Mouse (Mus musculus) stomach, postnatal 0 days (tissue): ENCODE data around the gene Zdhhc22.

Experiments
- CTCF ChIP-seq: IDR thresholded peaks from 2 replicates; pipeline ENCODE4 v1.5.1; 2016; ENCODE audit warnings: antibody characterized with exemption, low read depth, mild to moderate bottlenecking, moderate library complexity
- EP300 ChIP-seq: optimal IDR thresholded peaks from 2 replicates; pipeline ENCODE3; 2016; ENCODE audit warnings: antibody characterized with exemption

DNA sequence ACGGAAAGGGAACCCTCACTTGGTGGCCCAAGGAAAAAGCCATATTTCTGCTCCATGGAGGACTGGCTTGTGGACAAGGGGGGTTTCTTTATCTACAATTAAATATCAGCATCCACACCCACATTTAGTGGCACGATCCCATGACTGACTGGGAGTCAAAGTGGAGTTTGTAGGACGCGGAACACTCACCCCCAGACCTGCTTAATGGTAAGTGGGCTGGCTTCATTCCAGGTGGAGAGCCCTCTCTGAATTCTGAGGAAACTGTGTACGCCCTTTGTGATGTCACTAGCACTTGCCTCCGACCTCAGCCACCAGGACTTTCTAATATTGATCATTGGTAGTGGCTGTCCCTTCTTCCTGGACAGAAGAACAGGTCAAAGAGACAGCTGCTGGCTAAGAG is 30.8 kb upstream of the Zdhhc22 start, which contains the start of gene Tmem63c:
- TF ChIP-seq EP300 (no peak), CTCF (no peak)
